Mouse (Mus musculus) megakaryocyte, embryonic 14.5 days (primary cell): ENCODE measurements around the gene Klk12.

Source experiments
- FLI1 ChIP-seq: IDR thresholded peaks from 2 replicates; pipeline ENCODE4 v1.6.1; 2012; ENCODE audit warnings: low read length, inconsistent platforms, mixed read lengths
- GATA1 ChIP-seq: IDR thresholded peaks from 3 replicates; pipeline ENCODE4 v1.6.1; 2012; ENCODE audit warnings: mixed read lengths, low read length, inconsistent platforms, borderline replicate concordance

GRCm38 (mm10) chr7:43772901-43773300, 4.2 kb downstream of the Klk12 start:
- TF ChIP-seq GATA1 (no peak), FLI1 (no peak)
